ENCODE assay signal across 13 mouse cellular contexts in the genomic region with DNA sequence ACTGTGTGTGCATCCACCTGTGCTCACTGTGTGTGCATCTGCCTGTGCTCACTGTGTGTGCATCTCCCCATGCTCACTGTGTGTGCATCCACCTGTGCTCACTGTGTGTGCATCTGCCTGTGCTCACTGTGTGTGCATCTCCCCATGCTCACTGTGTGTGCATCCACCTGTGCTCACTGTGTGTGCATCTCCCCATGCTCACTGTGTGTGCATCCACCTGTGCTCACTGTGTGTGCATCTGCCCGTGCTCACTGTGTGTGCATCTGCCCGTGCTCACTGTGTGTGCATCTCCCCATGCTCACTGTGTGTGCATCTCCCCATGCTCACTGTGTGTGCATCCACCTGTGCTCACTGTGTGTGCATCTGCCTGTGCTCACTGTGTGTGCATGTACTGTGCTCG. TPM values are rescaled to one million over a fixed set of nuclear protein-coding genes. Genes with fewer than 3 reads are reported as not detected.
"Had no signal": no experiment of that assay in that cellular context is flagged by ENCODE, and none has a peak within 500 bp of the region (broad histone marks: within the 10 kb centered on the region; RNA-seq: fewer than 3 reads in every experiment).

No protein-coding gene starts in this region.

RNA-seq across cellular contexts. Expression of gene Scrt2, which starts 18.5 kb away (rescaled TPM):
- total RNA-seq: common myeloid progenitor, adult 5-6 weeks; gastrocnemius, adult 18-20 months; gastrocnemius, adult 2 months; gastrocnemius, adult 8-10 months; gastrocnemius, postnatal 10 days; gastrocnemius, postnatal 25 days; gastrocnemius, postnatal 36 days; gastrocnemius, postnatal 4 days; granulocyte monocyte progenitor cell, adult 5-6 weeks; heart, adult 18-20 months; heart, adult 2 months; heart, adult 8-10 months had no signal
- polyA plus RNA-seq: erythroblast, embryonic 14.5 days; heart, adult 2 months had no signal
